Mouse (Mus musculus): Measurements from ENCODE around the gene Rreb1. TPM values are rescaled to one million over a fixed set of nuclear protein-coding genes. Genes with fewer than 3 reads are reported as not detected.

Rreb1 gene
- total RNA-seq, 2 experiments from 2014 or later, result 74.1 to 104 TPM

DNA sequence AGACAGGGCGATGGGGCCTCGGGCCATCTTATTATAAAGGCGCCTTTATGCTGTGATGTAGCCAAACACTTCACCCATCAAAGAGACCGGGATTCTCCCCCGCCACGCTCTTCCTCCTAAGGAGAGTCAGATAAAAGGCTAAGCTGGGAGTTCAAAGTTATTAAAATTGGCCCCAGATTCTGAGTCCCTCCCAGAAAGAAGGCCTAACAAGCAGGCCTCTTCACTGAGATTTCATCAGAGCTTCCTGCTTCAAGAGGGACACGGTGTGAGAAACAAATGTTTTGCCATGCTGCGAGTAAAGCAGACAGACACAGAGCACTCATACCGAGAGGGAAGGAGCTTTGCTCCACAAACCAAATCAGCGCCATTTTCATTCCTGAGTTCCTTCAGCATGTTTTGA is 189.4 kb downstream of the Rreb1 start:
- no peak for DNase-seq (ENCODE audit: low spot score in 2 of 2)
- no peak for TF ChIP-seq CTCF (conservative IDR thresholded peaks at IDR 0.05)
- Histone ChIP-seq H3K27ac (no peak overlapping the region), H3K4me3 (no peak overlapping the region)

DNA sequence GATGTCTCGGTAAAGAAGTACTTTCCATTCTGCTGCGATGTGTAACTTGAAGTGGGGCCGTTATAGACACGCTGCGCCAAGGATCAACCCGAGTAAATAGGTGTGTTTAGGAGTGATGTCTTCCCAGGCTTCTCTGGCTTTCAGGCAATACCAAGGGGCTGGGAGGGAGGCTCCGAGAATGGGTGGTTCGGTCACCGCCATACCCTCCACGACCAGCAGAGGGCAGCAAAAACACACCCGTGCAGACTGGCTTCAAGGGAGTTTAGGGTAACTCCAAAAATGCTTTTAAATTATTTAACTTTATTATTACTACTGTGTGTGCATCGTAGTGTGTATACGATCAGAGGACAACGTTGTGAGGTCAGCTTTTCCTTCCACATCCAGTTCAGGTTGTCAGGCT is 191.1 kb downstream of the Rreb1 start:
- peak; percentile 97 for TF ChIP-seq CTCF (conservative IDR thresholded peaks at IDR 0.05)
- DNase-seq (ENCODE audit: low spot score in 2 of 2), result peak; percentile 85 to 96
- H3K4me3 ChIP-seq, result no peak overlapping the region
- H3K27ac ChIP-seq, result no peak overlapping the region

DNA sequence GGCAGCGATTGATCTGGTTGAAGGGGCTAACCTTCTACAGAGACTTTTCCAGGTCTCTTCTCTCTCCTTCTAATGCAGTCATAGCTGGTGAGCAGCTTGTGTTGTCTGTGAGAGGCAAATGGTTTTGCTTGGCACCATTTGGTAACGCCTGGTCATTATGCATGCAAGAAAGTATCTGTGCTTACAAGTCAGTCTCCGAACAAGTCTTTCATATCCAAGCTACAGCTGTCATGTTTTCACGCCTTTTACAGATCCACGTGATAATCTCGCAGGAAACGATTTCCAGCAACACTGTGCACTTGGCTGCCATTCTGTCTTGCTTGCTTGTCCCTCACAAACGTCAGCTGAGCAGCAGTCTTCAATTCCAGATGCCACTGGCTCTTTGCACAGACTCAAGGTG is 191.8 kb downstream of the Rreb1 start:
- peak in 1 of 2 experiments; percentile 69 for DNase-seq (ENCODE audit: low spot score in 2 of 2)
- H3K4me3 ChIP-seq, result no peak overlapping the region
- TF ChIP-seq CTCF (conservative IDR thresholded peaks at IDR 0.05), result no peak
- H3K27ac ChIP-seq, result peak overlapping the region; percentile 15; the same call in 1 of the 2 replicates

DNA sequence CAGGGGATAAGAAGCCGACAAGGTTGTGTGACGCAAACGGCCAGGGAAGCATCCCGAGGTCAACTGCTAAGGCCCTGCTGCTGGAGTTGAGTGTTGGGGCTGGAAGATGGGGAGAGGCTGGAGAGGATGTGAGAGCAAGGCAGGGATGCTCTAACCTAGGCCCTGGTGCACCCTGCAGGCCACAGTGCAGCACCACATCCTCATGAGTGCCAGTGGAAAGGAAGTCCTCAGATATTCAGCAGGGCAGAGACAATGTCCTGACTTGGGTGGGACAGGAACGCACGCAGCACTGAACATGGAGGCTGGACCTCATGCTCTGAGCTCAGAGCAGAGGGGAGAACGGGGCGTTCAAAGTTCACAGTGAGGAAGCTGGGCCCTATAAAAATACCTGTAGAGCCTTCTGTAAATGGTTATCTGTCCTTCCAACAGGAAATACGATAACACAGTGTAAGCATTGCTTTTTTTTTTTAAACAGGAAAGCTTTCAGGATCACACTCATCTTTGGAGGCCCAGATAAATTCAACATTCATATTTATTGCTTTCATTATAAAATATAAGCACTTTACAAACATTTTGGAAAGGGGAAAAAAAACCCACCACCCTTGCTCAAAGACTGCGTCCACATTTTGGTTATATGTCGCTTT is 192.8 kb downstream of the Rreb1 start:
- DNase-seq (ENCODE audit: low spot score in 2 of 2), result no peak
- TF ChIP-seq CTCF (conservative IDR thresholded peaks at IDR 0.05), result peak; percentile 51
- H3K27ac ChIP-seq, result no peak overlapping the region
- no peak overlapping the region for H3K4me3 ChIP-seq

DNA sequence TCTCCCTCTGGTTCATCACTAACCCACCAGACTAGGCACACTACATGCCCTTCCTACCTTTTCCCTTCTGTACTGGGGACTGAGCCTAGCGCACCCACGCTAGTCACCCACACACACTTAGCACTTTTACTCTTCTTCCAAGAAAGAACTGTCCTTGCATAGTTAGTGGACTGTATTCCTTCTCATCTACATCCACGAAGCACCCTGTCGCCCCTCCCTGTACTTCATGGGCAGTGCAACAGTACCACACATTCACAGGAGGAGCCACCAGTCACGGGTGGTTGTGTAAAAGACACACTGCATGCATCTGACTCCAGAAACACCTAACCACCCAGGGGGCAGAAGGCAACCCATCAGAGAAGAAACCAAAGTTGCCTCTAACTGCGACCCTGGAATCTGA is 195.8 kb downstream of the Rreb1 start:
- Histone ChIP-seq H3K27ac (no peak overlapping the region), H3K4me3 (no peak overlapping the region)
- no peak for TF ChIP-seq CTCF (conservative IDR thresholded peaks at IDR 0.05)
- no peak for DNase-seq (ENCODE audit: low spot score in 2 of 2)

DNA sequence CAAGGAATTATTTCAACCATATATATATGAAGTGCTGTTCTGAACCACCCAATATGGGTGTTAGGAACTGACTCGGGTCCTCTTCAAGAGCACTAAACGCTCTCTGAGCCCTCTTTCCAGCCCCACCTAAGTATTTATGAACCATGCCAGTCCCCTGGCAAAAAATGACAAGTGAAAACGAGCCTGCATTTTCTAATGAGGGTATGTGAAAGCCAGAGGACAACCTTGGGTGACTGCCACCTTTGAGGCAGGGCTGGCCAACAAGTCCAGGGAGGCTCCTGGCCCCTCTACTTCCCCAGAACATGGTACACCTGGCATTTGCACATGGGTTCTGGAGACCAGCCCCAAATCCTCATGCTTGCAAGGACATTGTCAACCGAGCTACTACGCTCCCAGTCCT is 196.5 kb downstream of the Rreb1 start:
- H3K4me3 ChIP-seq, result no peak overlapping the region
- TF ChIP-seq CTCF (conservative IDR thresholded peaks at IDR 0.05), result no peak

DNA sequence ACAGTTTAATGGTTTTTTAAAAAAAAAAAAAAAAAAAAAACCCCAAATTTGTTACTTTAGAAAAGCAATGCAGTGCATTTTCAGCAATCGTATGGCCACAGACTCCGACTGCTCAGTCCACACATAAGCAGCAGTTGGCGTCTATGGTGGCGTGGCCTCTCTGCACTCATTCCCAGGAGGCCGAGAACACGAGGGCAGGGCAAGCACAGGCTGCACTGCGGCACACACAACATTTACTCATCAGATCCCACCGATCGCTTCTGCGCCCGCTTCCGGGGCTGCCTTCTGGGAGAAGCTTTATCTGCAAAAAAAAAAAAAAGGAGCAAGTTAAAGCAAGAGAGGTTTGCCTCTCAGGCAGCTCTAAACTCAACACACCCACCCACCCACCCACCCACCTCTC is 201.3 kb downstream of the Rreb1 start:
- no peak overlapping the region for H3K4me3 ChIP-seq
- no peak overlapping the region for H3K27ac ChIP-seq
- DNase-seq (ENCODE audit: low spot score in 2 of 2), result no peak
- TF ChIP-seq CTCF (conservative IDR thresholded peaks at IDR 0.05), result no peak

More for the DNA sequence above, 196.5 kb downstream of the Rreb1 start:
- no peak for DNase-seq (ENCODE audit: low spot score in 2 of 2)
- H3K27ac ChIP-seq, result no peak overlapping the region

DNA sequence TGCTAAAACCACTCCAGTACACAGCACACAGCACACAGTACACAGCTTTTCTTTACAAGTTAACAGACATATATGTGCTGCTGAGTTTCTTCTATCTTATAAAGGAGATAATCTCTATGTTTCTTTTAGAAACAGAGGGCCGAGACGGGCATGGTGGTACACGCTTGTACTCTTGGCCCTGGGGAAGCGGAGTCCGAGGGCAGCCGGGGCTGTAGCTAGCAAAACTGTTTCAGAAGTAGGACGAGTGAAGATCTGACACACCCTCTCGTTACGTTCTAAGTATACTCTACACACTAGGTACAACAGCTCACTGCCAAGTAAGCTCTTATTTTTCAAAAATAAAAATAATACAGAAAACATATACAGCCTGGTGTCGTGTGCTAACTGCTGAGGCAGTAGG is 202.1 kb downstream of the Rreb1 start:
- no peak overlapping the region for H3K4me3 ChIP-seq
- no peak for DNase-seq (ENCODE audit: low spot score in 2 of 2)
- no peak overlapping the region for H3K27ac ChIP-seq
- TF ChIP-seq CTCF (conservative IDR thresholded peaks at IDR 0.05), result no peak

DNA sequence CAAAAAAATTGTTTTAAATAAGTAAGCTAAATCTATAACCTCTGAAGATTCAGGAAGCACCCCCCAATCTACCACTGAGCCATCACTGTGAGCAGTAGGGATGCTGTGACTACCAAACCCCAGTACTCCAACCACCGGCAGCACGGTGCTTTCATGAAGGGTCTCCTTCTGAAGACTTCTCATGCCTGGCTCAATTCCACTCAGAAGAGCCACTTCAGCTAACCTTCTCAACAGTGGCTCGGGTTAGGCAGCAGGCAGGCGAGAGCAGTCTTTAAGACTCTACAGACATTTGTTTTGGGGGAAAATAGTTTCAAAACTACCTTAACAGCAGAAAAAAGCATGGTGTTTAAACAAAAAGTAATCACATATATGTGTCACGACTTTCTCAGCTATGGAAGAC is 202.9 kb downstream of the Rreb1 start:
- no peak for TF ChIP-seq CTCF (conservative IDR thresholded peaks at IDR 0.05)
- Histone ChIP-seq H3K4me3 (no peak overlapping the region), H3K27ac (no peak overlapping the region)
- no peak for DNase-seq (ENCODE audit: low spot score in 2 of 2)

DNA sequence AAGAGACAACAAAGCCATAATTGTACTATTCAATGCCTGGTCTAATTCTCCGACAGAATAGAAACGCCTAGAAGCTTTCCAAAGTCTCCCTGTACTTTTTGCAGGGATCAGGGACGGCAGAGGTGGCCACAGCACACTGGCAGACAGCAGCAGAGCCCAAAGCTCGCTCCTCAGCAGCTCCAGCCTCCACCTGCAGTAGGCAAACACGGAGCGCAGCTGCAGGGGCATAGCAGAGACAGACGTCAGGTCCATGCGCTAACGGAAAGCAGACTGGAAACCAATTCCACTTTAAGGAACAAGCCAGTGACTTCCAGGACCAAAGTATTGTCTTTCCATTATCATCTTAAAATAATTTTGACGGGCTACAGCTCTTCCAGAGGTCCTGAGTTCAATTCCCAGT is 208.0 kb downstream of the Rreb1 start:
- Histone ChIP-seq H3K4me3 (no peak overlapping the region), H3K27ac (no peak overlapping the region)
- no peak for TF ChIP-seq CTCF (conservative IDR thresholded peaks at IDR 0.05)
- no peak for DNase-seq (ENCODE audit: low spot score in 2 of 2)

DNA sequence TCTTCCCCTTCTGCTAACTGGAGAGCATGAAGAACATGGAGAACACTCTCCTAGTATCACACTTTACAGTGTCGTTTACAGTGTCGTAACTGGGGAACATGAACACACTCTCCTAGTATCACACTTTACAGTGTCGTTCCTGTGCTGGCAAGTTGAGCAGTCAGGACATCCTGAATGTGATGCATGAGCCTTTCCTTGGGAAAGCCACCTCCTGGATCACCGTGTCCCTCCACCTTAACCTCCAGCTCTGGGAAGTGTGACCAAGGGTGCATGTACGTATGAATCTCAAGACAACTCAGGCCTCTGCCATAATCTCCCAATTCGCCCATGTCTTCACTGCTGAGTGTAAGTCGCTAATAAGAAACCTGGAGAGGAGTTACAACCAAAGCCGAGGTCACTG is 211.5 kb downstream of the Rreb1 start:
- Histone ChIP-seq H3K4me3 (no peak overlapping the region), H3K27ac (no peak overlapping the region)
- TF ChIP-seq CTCF (conservative IDR thresholded peaks at IDR 0.05), result no peak
- DNase-seq (ENCODE audit: low spot score in 2 of 2), result no peak

DNA sequence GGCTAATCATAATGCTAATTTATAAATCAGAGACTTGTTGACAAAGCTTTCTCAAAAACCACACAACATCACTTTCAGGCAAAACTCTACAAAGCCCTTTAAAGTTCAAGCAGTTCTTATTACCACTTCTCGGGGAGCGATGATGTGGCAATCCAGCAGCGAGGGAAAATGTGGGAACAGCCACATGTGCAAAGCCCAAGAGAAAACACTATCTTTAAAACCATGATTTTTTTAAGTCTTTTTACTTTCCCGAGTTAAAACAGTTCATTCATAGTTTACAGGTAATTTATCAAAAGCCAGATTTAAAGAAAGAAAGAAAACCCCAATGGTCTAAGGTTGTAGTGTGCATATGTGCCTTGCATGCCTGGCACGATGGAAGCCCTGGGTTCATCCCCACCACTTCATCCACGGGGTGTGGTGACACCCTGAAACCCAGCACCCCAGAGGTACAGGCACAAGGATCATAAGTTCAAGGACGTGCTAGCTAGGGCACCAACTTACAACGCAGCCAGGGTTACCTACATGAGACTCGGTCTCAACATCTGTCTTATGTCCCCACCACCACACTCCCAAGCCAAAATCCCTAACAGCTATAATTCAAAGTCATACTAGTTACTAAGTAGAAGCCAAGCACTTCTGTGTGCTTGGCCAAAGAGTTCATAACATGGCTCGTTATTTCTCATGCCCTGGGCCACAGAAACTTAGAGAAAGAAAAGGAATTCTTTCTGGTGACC is 214.6 kb downstream of the Rreb1 start:
- no peak for TF ChIP-seq CTCF (conservative IDR thresholded peaks at IDR 0.05)
- DNase-seq (ENCODE audit: low spot score in 2 of 2), result no peak
- peak overlapping the region; percentile 94 for H3K27ac ChIP-seq
- peak overlapping the region; percentile 67 for H3K4me3 ChIP-seq

DNA sequence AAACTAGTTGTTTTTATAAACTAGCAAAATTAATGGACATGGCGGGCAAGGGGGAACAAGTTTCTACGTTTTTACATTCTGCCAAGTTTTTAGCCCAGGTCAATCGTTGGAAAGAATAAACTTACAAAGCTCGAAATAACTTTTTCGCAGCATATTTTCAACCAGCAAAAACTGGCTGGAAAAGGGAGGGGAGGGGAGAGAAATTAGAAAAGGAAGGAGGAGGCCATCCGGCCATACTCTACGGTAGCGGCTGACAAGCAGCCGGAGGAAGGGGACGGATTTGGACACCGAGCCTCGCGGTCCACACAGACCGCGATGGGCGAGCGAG is 215.1 kb downstream of the Rreb1 start:
- no peak for DNase-seq (ENCODE audit: low spot score in 2 of 2)
- TF ChIP-seq CTCF (conservative IDR thresholded peaks at IDR 0.05), result no peak
- H3K4me3 ChIP-seq, result peak overlapping the region; percentile 67
- H3K27ac ChIP-seq, result peak overlapping the region; percentile 94

All from layer of hippocampus, adult 2 months (tissue).